Mouse (Mus musculus): ENCODE results near the gene Tmem121b.

Tmem121b gene

GRCm38 (mm10) chr6:120493374-120494181, at the start of gene Tmem121b:
Tmem121b (minus strand) TSS chr6:120493807.
- DNase-seq (ENCODE audit: low spot score): no peak

GRCm38 (mm10) chr6:120542061-120542460, 48.5 kb upstream of the Tmem121b start:
- no peak for DNase-seq (ENCODE audit: low spot score)

GRCm38 (mm10) chr6:120541386-120541785, 47.8 kb upstream of the Tmem121b start:
- peak; percentile 59 for DNase-seq (ENCODE audit: low spot score)

- DNase-seq (ENCODE audit: low spot score): peak; percentile 67
Observed at GRCm38 (mm10) chr6:120539781-120540231, 46.2 kb upstream of the Tmem121b start.

GRCm38 (mm10) chr6:120539132-120539759, 45.6 kb upstream of the Tmem121b start:
- DNase-seq (ENCODE audit: low spot score): peak; percentile 79

GRCm38 (mm10) chr6:120536337-120536736, 42.7 kb upstream of the Tmem121b start:
- DNase-seq (ENCODE audit: low spot score): no peak

GRCm38 (mm10) chr6:120532594-120532993, 39.0 kb upstream of the Tmem121b start:
- no peak for DNase-seq (ENCODE audit: low spot score)

GRCm38 (mm10) chr6:120531020-120531965, 37.7 kb upstream of the Tmem121b start, which contains the start of gene Hdhd5:
Hdhd5 (minus strand) TSS chr6:120531319.
- peak; percentile 89 for DNase-seq (ENCODE audit: low spot score)

GRCm38 (mm10) chr6:120529123-120529522, 35.5 kb upstream of the Tmem121b start:
- DNase-seq (ENCODE audit: low spot score): no peak

- no peak for DNase-seq (ENCODE audit: low spot score)
Observed at GRCm38 (mm10) chr6:120524796-120525195, 31.2 kb upstream of the Tmem121b start.

GRCm38 (mm10) chr6:120519647-120520046, 26.0 kb upstream of the Tmem121b start:
- no peak for DNase-seq (ENCODE audit: low spot score)

GRCm38 (mm10) chr6:120517311-120517710, 23.7 kb upstream of the Tmem121b start:
- no peak for DNase-seq (ENCODE audit: low spot score)

GRCm38 (mm10) chr6:120516879-120517278, 23.3 kb upstream of the Tmem121b start:
- no peak for DNase-seq (ENCODE audit: low spot score)

- DNase-seq (ENCODE audit: low spot score): no peak
Observed at GRCm38 (mm10) chr6:120516422-120516821, 22.8 kb upstream of the Tmem121b start.

- DNase-seq (ENCODE audit: low spot score): no peak
Observed at GRCm38 (mm10) chr6:120511212-120511611, 17.6 kb upstream of the Tmem121b start.

- no peak for DNase-seq (ENCODE audit: low spot score)
Observed at GRCm38 (mm10) chr6:120510425-120510824, 16.8 kb upstream of the Tmem121b start.

GRCm38 (mm10) chr6:120509975-120510374, 16.4 kb upstream of the Tmem121b start:
- no peak for DNase-seq (ENCODE audit: low spot score)

GRCm38 (mm10) chr6:120508645-120509044, 15.0 kb upstream of the Tmem121b start:
- DNase-seq (ENCODE audit: low spot score): no peak

GRCm38 (mm10) chr6:120505531-120505930, 11.9 kb upstream of the Tmem121b start:
- DNase-seq (ENCODE audit: low spot score): no peak

GRCm38 (mm10) chr6:120504051-120504450, 10.4 kb upstream of the Tmem121b start:
- no peak for DNase-seq (ENCODE audit: low spot score)

- DNase-seq (ENCODE audit: low spot score): no peak
Observed at GRCm38 (mm10) chr6:120496544-120496943, 2.9 kb upstream of the Tmem121b start.
